Mouse (Mus musculus) lung, postnatal 25 days (tissue): ENCODE measurements around the gene Hist1h2bp.
A peak's percentile ranks its signal among the peaks of the same experiment; 100 is the strongest.
"Not testable (repeated sequence)": the region's sequence is repeated elsewhere in the genome, so short reads cannot be mapped to it uniquely, and the experiment has no call there.

Experiments
- DNase-seq: peaks from one replicate; pipeline ENCODE4 v3.0.0; 2022; ENCODE audit warnings: low spot score

Gene Hist1h2bp

DNA sequence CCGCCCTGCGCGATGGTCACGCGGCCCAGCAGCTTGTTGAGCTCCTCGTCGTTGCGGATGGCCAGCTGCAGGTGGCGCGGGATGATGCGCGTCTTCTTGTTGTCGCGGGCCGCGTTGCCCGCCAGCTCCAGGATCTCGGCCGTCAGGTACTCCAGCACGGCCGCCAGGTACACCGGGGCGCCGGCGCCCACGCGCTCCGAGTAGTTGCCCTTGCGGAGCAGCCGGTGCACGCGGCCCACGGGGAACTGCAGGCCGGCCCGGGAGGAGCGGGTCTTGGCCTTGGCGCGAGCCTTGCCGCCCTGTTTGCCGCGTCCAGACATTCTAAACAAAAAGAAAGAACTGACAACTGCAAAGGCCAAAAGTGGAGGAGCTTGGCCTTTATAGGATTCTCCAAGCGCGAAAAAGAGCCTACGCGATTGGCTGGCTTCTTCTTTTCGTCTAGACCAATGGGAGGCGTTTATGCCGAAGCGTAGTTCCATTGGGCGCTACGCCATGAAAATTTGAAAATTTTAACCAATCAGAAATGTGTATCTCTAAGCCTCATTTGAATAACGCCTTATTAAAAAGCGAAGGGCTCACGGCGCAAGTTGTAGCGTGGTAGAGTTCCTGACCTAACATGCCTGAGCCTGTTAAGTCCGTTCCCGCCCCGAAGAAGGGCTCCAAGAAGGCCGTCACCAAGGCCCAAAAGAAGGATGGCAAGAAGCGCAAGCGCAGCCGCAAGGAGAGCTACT, at the start of gene Hist1h2bp, which contains the start of gene Hist1h2an:
Hist1h2bp (plus strand) TSS at position 563 of the 731 bp plus-strand sequence.
Hist1h2an (minus strand) TSS at position 320 of the 731 bp plus-strand sequence.
- peak; percentile 96 for DNase-seq

GRCm38 (mm10) chr13:21745006-21745405, 42.3 kb upstream of the Hist1h2bp start:
- no peak for DNase-seq

DNA sequence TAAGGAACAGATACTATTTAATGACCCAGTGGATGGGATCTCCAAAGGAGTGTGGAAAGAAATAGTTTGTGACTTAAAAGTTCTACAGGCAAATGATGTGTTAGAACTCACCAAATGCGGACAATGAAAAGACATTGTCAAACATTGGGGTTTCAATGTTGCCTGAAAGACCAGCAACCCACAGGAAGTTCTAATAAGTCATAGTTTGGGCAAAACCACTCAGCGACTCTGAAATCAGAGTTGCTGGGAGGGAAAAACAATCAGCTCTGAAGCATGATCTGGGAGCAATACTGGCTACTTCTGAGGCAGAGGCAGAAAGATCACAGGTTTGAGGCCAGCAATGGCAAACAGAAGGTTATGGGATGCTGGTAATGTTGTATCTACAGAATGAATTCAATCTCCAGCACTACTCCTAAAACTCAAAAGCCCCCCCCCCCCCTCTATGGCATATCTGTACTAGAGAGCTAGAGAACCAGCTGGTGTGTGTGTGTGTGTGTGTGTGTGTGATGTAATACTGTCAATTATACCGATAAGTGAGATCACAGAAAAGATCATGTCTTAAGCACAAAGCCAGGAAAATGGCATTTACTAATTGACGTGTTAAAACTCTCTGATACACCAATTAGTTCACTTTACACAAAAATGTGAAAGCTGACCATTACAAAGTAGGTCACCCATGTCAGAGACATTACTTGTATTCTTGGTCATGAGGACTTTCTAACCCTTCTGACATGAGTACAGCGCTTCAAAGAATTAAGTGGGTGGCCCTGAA, 37.7 kb upstream of the Hist1h2bp start:
- DNase-seq, result no peak

DNA sequence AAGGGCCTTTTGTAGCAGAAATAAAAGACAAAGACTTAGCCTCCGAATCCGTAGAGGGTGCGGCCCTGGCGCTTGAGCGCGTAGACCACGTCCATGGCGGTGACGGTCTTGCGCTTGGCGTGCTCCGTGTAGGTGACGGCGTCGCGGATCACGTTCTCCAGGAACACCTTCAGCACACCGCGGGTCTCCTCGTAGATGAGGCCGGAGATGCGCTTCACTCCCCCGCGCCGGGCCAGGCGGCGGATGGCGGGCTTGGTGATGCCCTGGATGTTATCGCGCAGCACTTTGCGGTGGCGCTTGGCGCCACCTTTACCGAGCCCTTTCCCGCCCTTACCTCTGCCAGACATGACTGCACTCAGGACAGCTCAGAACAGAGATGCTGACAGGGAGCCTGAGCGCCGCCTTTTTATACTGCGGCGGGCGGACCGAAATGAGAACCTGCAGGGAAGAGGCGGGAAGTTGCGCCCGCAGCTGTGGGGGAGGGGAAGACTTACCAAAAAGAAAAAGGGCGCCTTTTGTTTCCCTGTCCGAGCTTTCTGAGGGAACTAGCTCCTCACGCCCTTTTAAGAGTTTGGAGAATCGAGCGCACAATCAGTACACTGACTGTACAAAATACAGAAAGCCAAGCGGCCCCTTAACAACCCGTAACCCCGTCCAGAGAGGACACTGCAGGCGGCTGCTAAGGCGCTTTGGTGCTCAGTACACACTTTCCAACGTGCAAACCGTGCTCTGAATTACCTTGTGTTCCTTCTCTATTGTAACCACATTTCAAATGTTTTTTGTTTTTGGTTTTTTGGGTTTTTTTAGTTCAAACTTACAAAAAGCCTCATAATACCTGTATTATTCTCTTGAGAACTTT, 36.9 kb upstream of the Hist1h2bp start, which contains the start of gene Hist1h4k:
Hist1h4k (minus strand) TSS at position 347 of the 859 bp plus-strand sequence.
- peak; percentile 89 for DNase-seq

DNA sequence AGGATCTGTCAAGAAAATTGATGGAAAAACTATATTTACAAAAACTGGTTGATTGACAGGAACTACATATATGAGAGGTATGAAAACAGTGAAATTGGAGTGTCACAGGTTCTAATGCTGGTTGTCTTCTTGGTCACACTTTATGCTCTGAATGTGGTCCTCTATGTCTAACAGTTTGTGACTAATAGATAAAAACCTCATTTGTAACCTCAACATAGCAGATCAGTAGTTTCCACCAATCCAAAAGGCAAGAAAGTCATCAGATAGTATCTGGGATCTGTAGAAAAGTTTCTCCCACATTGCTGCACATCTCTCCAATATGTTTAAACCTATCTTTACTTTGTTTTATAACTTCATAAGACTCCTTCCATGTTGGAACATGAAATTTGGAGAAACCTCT, 35.8 kb upstream of the Hist1h2bp start:
- DNase-seq, result no peak

DNA sequence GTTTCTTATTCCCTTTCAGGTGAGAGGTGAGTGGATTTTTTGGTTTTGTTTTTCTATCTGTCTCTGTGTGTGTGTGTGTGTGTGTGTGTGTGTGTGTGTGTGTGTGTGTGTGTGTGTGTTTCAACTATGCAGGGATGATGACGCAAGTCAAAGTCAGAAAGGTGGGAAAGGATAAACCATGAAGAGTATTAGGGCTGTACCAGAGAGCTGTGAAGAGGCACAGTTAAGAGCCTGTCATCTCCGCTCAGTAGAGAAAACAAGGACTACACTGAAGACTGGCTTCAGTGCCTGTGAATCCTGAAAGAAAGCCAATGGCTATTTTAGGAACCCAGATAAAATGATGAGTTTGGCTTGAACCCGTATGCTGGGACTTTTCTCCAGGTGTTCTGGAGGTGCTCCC, 35.4 kb upstream of the Hist1h2bp start:
- DNase-seq, result no peak

- DNase-seq, result no peak
These were observed 34.9 kb upstream of the Hist1h2bp start for GRCm38 (mm10) chr13:21752356-21752755.

DNA sequence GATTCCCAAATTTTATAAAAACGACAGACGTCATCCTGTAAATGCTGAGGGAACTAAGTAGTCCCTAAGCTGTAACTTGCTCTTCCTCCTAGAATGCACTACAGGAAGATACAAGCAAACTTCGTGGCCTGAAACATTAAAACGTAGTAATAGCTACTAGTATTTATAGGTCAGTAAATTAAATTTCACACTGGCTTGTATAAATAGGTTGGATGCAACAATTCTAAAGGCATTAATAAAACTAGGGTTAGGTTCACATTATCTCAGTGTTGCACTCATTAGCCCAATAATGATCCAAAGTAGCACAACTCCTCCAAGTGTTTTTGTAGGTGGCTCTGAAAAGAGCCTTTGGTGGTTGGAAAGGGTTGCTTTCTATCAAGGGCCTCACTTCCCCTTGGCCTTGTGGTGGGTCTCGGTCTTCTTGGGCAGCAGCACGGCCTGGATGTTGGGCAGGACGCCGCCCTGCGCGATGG, 34.2 kb upstream of the Hist1h2bp start:
- DNase-seq, result no peak

DNA sequence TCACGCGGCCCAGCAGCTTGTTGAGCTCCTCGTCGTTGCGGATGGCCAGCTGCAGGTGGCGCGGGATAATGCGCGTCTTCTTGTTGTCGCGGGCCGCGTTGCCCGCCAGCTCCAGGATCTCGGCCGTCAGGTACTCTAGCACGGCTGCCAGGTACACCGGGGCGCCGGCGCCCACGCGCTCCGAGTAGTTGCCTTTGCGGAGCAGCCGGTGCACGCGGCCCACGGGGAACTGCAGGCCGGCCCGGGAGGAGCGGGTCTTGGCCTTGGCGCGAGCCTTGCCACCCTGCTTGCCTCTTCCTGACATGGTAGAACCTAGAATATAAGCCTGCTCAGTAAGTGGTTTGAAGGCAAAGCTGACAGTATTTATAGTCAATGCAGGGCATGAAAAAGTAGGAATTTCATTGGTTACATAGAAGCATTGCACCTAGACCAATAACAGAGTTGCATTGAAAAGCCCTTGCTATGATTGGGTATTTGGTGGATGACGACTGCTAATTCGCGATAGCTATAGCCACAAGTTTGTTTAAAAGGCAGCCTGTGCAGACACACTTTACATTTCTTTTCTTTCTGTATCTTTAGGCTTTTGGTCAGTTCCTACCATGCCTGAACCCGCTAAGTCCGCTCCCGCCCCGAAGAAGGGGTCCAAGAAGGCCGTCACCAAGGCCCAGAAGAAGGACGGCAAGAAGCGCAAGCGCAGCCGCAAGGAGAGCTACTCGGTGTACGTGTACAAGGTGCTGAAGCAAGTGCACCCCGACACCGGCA, 33.6 kb upstream of the Hist1h2bp start, which contains the start of the genes Hist1h2ak and Hist1h2bn:
Hist1h2ak (minus strand) TSS at position 304 of the 762 bp plus-strand sequence.
Hist1h2bn (plus strand) TSS at position 600 of the 762 bp plus-strand sequence.
- DNase-seq, result peak; percentile 91

- DNase-seq, result not testable (repeated sequence)
These were observed 32.8 kb upstream of the Hist1h2bp start for GRCm38 (mm10) chr13:21754294-21755001.

GRCm38 (mm10) chr13:21755707-21756106, 31.6 kb upstream of the Hist1h2bp start:
- no peak for DNase-seq

- peak; percentile 91 for DNase-seq
These were observed 8.2 kb upstream of the Hist1h2bp start for GRCm38 (mm10) chr13:21778814-21779766.

DNA sequence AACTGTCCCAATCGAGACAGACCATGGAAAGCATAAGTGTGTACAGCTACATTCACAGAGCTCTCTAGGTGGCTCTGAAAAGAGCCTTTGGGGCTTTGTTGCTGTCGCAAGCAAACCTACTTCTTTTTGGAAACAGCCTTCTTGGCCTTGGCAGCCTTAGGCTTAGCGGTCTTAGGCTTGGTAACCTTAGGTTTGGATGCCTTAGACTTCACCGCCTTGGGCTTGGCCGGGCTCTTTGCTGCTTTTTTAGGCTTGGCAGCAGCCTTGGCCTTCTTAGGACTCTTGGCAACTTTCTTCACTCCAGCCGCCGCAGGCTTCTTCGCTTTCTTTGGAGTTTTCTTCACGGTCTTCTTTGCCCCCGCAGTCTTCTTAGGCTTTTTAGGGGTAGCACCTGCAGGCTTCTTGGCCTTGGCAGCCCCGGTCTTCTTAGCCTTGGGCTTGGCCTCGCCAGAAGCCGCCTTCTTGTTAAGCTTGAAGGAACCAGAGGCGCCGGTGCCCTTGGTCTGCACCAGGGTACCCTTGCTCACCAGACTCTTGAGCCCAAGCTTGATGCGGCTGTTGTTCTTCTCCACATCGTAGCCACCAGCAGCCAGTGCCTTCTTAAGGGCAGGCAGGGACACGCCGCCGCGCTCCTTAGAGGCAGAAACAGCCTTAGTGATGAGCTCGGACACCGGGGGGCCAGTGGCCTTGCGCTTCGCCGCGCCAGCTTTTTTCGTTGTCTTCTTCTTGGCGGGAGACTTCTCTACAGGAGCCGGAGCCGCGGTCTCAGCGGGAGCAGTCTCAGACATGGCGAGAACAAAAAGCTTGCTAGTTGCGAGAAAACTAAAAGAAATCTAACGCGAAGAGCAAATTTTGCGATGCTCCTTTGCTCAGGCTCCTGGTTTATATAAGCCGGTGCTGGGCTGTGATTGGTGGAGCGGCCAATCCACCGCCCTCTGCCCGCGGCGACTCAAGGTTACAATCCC, 7.2 kb upstream of the Hist1h2bp start, which contains the start of gene Hist1h1b:
Hist1h1b (minus strand) TSS at position 859 of the 965 bp plus-strand sequence.
- DNase-seq, result peak; percentile 34

DNA sequence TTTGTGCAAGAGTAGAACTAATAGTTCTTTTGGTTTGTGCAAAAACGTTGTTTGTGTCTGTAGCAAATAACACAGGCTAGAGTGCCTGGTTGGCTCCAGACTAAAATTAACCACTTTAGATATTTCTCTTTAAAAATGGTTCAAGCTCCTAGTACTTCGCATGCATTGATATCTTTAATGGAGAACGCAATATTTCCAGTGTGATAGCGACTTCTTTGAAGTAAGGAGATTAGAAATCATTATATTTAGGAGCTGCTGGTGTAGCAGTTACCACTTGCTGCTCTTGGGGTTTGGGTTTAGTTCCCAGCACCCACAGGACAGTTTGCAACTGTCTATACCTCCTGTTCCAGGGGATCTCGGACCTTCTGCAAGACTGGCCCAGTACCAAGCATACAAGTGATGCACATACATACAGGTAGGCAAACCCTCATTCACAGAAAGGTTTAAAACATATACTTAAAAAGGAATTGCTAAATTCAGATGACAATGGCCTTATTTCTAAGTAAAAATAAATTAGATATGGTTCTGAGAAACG, 6.2 kb upstream of the Hist1h2bp start:
- no peak for DNase-seq

GRCm38 (mm10) chr13:21781639-21782038, 5.6 kb upstream of the Hist1h2bp start:
- no peak for DNase-seq

DNA sequence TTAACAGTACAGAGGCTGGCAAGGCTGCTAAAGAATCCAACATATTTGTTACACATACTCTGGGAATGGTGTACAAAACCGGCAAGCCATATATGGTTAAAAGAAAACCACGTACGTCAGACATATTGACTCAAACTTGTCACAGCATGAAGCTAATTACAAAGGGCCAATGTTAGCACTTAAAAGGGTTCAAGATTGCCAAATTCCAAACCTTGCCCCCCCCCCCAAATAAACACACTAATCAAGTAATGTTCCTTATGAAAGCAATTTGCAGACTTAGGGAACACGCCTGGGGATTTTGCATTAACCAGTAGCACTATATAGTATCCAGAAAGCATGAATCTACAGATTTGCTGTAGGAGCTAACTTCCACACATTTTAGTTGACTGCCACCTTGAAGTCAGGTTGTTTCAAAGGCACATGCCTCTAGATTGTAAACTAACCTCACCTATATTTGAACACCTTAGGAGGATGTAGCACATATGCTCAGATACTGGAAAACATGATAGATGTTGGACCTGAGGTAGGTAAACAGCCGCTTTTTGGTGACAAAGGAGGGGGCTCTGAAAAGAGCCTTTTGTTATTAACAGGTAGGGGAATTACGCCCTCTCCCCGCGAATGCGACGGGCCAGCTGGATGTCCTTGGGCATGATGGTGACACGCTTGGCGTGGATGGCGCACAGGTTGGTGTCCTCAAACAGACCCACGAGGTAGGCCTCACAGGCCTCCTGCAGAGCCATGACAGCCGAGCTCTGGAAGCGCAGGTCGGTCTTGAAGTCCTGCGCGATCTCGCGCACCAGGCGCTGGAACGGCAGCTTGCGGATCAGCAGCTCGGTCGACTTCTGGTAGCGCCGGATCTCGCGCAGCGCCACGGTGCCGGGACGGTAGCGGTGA, 4.7 kb upstream of the Hist1h2bp start:
- not testable (repeated sequence) for DNase-seq

DNA sequence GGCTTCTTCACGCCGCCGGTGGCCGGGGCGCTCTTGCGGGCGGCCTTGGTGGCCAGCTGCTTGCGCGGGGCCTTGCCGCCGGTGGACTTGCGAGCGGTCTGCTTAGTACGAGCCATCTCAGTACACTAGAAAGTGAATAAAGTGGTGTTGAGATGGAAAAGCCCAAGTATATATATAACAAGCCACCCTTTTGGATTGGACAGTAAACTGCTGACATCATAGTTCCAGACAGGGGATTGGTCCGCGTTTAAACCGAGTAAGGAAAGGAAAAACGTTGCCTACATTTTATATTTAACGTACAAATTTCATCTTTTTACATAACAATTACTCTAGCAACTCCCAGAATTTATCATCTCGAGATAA, 4.0 kb upstream of the Hist1h2bp start, which contains the start of gene Hist1h3i:
Hist1h3i (minus strand) TSS at position 116 of the 363 bp plus-strand sequence.
- DNase-seq, result peak; percentile 85
